Mouse (Mus musculus): Measurements from ENCODE around the gene Nup85.

The Nup85 gene

GRCm38 (mm10) chr11:115613138-115613945 lies 49.1 kb downstream of the Nup85 start:
- DNase-seq (ENCODE audit: low spot score): peak; percentile 51

DNA sequence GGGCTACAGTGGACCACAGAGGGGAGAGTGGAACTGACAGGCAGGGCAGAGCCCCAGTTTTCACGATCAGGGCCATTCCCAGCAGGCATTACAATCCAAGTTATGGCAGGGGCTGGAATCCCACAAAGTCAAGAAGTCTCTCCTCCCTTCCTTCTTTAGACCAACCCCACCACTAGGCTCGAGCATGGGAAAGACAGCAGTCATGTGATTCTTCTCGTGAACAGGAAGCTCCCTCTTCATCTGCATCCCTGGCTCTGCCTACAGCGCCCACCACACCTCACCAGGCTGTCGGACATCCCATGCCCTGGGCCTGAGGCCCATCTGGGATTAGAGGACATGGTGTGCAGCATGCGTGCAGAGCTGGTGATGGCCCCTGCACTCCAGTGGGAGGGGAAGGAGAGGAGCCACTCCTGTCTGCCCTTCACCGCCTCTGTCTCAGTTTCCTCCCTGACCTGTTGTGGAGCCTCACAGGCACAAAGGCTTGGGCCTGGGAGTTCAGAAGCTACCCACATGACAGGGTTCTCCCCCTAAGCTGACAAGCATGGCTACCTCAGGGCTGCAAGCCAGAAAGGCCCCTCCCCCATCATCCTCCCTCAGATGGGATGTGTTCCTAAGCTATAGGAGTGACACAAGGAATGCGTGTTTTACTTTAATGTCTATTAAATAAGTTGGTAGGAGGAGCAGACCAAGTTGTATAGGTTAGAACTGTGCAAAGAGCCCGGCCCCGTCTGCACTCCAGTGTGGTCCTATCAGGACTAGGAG lies 50.3 kb downstream of the Nup85 start:
- DNase-seq (ENCODE audit: low spot score): no peak

- no peak for DNase-seq (ENCODE audit: low spot score)
Observed at GRCm38 (mm10) chr11:115615108-115615825, 51.0 kb downstream of the Nup85 start.

DNA sequence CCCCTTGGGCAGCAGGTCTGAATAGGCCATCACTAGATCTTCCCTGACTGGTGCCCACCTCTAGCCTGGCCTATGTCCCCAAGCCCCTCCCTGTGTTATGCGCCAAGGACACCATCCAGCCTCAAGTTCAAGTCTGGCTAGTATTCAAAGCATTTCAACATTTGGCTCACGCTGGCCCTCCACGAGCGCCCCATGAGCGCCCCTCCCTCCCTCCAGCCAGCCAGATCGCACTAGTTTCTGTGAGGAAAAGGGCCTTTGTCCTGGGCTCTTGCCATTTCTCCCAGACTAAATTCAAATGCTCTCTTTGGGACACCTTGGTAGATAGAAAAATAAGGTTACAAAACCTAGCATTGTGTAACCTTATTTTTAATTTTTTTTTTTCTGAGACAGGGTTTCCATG lies 51.6 kb downstream of the Nup85 start:
- no peak for DNase-seq (ENCODE audit: low spot score)

- no peak for DNase-seq (ENCODE audit: low spot score)
Observed at GRCm38 (mm10) chr11:115616371-115616770, 52.1 kb downstream of the Nup85 start.

- DNase-seq (ENCODE audit: low spot score): no peak
Observed at GRCm38 (mm10) chr11:115616893-115617292, 52.7 kb downstream of the Nup85 start.

GRCm38 (mm10) chr11:115618001-115618400 lies 53.8 kb downstream of the Nup85 start:
- DNase-seq (ENCODE audit: low spot score): no peak

- DNase-seq (ENCODE audit: low spot score): no peak
Observed at GRCm38 (mm10) chr11:115618732-115619516, 54.7 kb downstream of the Nup85 start.

DNA sequence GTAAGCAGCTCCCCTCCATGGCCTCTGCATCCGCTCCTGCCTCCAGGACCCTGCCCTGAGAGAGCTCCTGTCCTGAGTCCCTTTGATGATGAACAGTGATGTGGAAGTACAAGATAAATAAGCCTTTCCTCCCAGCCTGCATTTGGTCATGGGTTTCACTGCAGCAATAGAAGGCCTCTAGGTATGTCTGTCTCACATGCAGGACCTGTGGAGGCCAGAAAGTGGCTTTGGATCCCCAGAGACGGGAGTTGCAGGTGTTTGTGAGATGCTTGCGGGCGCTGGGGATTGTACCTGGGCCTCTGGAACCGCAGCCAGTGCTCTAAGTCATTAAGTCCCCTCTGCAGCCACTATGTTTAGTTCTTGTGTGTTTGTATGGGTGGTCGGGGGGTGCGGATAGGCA lies 55.7 kb downstream of the Nup85 start:
- DNase-seq (ENCODE audit: low spot score): no peak

DNA sequence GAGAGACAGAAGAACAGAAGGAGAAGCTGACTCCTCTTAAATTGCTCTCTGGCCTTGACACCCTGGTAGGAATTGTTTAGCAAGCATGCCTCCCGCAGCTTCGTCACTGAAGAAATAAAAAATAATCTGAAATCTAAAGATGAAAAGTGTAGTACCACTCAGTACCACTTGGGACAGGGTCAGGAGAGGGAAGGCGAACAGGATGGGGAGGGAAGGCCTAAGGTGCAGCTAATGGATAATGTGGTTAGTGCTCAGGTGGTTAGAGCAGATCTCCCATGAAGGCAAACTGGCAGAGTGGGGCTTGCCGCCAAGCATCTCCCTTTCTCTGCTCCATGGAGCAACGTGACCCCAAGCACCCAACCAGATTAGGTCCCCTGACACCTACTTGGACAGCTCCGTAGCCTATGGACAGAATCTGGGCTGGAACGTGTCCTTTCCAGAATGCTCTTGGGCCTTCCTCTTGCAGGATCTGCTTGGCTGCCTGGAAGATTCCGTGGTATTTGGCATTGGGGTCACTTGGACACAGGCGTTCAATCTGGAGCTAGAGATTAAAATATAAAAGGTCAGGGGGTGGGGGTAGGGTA lies 59.3 kb downstream of the Nup85 start:
- DNase-seq (ENCODE audit: low spot score): no peak

DNA sequence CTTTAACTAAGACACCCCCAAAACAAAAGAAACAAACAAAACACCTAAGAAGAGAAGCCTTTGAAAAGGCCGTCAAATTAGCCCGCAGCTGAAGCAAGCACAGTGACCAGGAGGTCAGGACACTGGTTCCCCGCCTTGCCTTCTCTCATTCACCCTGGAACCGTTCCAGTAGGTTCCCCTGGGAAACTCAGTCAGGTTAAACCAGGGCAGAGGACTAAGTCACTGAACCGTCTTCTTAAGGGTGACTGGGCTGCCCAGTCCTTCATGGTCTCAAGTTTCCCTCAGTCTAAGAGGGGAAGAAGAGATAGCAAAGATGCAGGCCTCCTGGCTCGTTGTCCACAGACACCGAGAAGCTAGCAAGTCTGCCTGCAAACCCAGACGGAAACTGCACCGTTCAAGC lies 61.6 kb downstream of the Nup85 start:
- no peak for DNase-seq (ENCODE audit: low spot score)

DNA sequence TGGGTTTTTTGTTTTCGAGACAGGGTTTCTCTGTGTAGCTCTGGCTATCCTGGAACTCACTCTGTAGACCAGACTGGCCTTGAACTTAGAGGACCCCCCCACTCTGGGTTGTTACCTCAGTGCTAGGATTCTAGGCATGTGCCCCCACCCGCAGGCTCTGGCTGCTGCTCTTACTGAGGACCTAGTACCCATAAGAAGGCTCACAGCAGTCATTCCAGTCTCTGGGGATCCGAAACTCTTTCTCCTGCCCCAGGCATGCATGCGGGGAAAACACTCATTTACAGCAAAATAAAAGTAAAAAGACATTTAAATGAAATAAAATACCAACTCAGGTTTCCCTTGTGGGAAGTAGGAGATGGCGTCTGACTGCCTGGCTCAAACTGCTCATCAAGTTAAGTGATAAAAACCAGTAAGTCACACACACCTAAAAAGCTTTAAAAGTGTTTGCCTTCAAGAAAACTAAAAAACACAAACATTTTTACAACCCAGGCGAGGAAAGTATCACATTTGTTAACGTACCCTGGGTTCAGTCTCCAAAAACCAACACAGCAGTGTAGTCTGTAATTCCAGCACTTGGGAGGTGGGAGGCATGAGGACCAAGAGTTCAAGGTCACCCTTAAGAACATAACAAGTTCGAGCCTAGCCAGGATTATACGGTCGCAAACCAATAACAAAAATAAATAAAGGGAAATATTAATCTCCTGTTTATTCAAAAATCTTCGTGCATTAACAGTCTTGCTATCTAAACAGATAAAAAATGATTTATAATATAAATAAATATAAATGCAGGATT lies 62.8 kb downstream of the Nup85 start:
- DNase-seq (ENCODE audit: low spot score): no peak

GRCm38 (mm10) chr11:115627705-115628464 lies 63.7 kb downstream of the Nup85 start, which contains the start of gene Slc25a19:
Gene Slc25a19 (minus strand): TSS chr11:115628295.
- peak; percentile 99 for DNase-seq (ENCODE audit: low spot score)

DNA sequence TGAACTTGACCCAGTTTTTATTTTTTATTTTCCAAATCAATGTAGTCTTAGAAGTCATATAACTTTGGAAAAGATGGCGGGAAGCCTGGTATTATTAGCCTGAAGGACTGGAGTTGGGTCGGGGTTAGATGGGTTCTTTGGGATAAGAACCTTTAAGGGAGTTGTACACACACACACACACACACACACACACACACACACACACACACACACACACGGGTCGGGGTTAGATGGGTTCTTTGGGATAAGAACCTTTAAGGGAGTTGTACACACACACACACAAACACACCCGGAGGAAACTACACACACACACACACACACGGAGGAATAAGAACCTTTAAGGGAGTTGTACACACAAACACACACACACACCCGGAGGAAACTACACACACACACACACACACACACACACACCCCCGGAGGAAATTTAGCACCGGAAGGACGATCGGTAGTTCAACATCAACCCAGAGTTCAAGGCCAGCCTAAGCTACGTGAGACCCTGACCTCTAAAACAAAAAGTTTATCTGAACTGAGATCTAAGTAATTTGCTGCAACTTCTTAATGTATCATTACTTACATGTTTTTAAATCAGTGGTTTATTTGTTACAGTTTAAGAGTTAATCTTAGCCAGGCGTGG lies 64.3 kb downstream of the Nup85 start:
- DNase-seq (ENCODE audit: low spot score): no peak

GRCm38 (mm10) chr11:115629734-115630531 lies 65.7 kb downstream of the Nup85 start:
- no peak for DNase-seq (ENCODE audit: low spot score)

DNA sequence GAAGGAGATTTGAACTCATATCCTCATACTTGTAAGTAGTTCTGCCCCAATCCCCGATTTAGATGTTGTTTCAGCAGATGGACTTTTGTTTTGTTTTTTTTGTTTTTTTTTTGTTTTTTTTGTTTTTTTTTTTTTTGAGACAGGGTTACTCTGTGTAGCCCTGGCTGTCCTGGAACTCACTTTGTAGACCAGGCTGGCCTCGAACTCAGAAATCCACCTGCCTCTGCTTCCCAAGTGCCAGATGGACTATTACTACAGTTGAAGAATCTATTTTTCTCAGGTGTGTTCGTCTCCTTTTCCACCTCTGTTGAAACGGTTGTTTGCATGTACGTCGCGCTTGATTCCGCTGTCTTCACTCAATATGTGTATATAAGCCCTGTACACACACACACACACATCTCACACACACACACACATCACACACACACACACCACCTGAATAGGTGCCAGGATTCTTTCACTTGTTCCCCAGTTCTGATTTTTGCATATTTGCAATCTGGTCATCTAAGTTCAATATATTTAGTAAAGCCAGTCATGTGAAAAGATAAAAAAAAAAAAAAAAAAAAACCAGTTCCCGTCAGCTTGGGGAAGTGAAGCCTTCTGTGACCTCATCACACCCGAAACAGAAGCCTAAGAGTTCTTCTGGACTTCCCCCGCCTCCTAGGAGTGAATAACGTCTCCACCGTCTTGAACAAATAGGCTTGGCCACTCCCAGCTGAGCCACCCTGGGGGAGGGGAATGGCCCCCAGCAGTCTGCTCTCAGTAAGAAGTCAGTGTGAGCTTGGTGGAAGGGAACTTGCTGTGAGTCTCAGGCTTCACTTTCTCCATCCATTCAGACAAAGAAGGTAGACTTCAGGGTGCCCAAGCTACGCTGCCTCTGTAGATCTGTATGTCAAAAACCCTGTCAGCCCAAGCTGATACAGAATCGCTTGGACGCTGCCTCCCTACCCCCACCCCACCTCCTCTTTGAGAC lies 66.6 kb downstream of the Nup85 start:
- no peak for DNase-seq (ENCODE audit: low spot score)

DNA sequence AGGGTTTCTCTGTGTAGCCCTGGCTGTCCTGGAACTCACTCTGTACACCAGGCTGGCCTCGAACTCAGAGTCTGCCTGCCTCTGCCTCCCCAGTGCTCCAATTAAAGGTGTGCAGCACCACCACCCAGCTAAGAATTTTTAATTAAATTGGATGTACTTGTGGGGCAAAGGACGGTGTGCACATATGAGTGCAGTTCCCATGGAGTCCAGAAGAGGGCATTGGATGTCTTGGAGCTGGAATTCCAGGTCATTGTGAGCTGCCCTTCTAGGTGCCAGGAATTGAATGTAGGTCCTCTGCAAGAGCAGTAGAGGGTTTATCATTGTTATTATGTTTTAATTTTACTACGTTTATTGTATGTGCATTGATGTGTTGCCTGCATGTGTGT lies 67.3 kb downstream of the Nup85 start:
- DNase-seq (ENCODE audit: low spot score): peak; percentile 70
